Mouse (Mus musculus): Measurements from ENCODE around the gene Lfng. TPM values are rescaled to one million over a fixed set of nuclear protein-coding genes. Genes with fewer than 3 reads are reported as not detected.

The Lfng gene
- polyA plus RNA-seq, 2 experiments = 19.2 to 38.9 TPM

DNA sequence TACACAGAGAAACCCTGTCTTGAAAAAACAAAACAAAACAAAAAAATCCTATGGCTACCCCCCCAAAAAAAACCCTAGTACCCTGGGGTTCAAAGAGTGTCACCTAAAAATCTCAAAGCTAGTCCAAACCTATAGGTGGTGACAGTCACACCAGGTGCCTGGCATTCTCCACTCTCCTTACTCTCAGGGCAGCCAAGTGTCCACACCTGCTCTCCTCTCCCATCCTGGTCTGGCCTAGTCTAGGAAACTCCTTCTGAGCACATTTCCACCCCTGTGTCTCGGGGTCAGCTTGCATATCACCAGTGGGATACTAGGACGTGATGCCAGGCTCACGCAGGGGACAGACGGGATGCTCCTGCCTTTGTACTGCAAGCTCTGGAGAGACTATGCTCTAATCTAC, 32.2 kb downstream of the Lfng start:
- WGBS = 95% methylated on average over 4 of the region's 4 CpGs

DNA sequence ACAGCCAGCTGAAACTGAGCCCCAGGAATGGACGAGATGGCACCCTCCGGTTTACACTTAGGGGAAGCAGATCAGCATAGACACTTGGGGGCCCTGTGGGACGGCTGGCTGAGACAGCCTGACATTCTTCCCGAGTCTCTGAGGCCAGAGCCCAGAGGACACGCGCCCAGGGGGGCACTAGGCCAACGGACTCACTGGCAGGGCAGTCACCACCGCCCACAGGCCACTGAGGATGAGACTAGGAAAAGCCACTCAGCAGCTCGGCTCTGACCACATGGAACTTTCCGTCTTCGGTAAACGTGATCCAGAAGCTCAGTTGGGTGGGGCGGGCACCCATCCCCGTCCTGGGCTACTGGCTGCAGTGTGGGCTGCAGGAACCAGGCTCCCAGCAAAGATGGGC, 32.8 kb downstream of the Lfng start:
- 79% methylated on average over 14 of the region's 14 CpGs for WGBS
- Histone ChIP-seq H3K4me3 (replicated peaks; ENCODE audit: low read length) (no peak overlapping the region), H3K27ac (replicated peaks; ENCODE audit: low read depth, low read length) (no peak overlapping the region), H3K9me3 (ENCODE audit: control insufficient read depth, low read length) (no peaks in the 10 kb centered on the region), H3K36me3 (ENCODE audit: control insufficient read depth, insufficient read depth, low read length) (peaks cover 54% of the 10 kb centered on the region), H3K9ac (ENCODE audit: low read depth, low read length, severe bottlenecking) (no peak overlapping the region), H3K27me3 (ENCODE audit: control insufficient read depth, insufficient read depth, low read length) (no peaks in the 10 kb centered on the region), H3K4me2 (replicated peaks; ENCODE audit: low read depth, low read length, severe bottlenecking) (no peak overlapping the region), H3K4me1 (ENCODE audit: control insufficient read depth, insufficient read depth, low read length) (peaks cover 23% of the 10 kb centered on the region)
- no peak for DNase-seq (ENCODE audit: low spot score)
- TF ChIP-seq POLR2A (IDR thresholded peaks at IDR 0.05; ENCODE audit: borderline replicate concordance, extremely low read depth, insufficient read depth, insufficient read length) = no peak
- no peak for ATAC-seq (ENCODE audit: low FRiP score, low read depth)

More for the DNA sequence above, 32.2 kb downstream of the Lfng start:
- Histone ChIP-seq H3K27ac (replicated peaks; ENCODE audit: low read depth, low read length) (no peak overlapping the region), H3K9ac (ENCODE audit: low read depth, low read length, severe bottlenecking) (no peak overlapping the region), H3K27me3 (ENCODE audit: control insufficient read depth, insufficient read depth, low read length) (no peaks in the 10 kb centered on the region), H3K4me3 (replicated peaks; ENCODE audit: low read length) (no peak overlapping the region), H3K4me1 (ENCODE audit: control insufficient read depth, insufficient read depth, low read length) (peaks cover 23% of the 10 kb centered on the region), H3K36me3 (ENCODE audit: control insufficient read depth, insufficient read depth, low read length) (peaks cover 54% of the 10 kb centered on the region), H3K9me3 (ENCODE audit: control insufficient read depth, low read length) (no peaks in the 10 kb centered on the region), H3K4me2 (replicated peaks; ENCODE audit: low read depth, low read length, severe bottlenecking) (no peak overlapping the region)
- DNase-seq (ENCODE audit: low spot score) (no peak), ATAC-seq (ENCODE audit: low FRiP score, low read depth) (no peak)
- TF ChIP-seq POLR2A (IDR thresholded peaks at IDR 0.05; ENCODE audit: borderline replicate concordance, extremely low read depth, insufficient read depth, insufficient read length) = no peak

DNA sequence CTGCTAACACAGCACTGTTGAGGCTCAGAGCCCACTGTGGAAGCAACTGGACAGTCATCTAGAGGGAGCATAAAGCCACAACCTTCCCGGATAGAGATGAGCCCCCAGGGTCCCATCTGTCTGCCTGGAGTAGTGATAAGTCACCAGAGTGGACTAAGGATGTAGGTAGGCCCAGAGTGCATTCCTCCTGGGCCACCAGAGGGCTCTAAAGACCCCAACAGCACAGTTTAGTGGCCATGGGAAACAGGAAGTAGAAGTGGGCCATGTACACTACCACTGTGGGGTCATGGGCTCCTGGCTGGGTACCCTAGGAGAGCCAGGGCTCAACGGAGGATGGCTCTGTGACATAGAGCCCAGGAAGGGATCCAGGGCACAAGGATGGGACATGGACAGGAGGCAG, 33.7 kb downstream of the Lfng start:
- Histone ChIP-seq H3K9ac (ENCODE audit: low read depth, low read length, severe bottlenecking) (no peak overlapping the region), H3K4me2 (replicated peaks; ENCODE audit: low read depth, low read length, severe bottlenecking) (peak overlapping the region; percentile 42; the same call in 1 of the 2 replicates), H3K27ac (replicated peaks; ENCODE audit: low read depth, low read length) (peak overlapping the region; percentile 83), H3K9me3 (ENCODE audit: control insufficient read depth, low read length) (no peaks in the 10 kb centered on the region), H3K36me3 (ENCODE audit: control insufficient read depth, insufficient read depth, low read length) (peaks cover 54% of the 10 kb centered on the region), H3K4me3 (replicated peaks; ENCODE audit: low read length) (no peak overlapping the region), H3K27me3 (ENCODE audit: control insufficient read depth, insufficient read depth, low read length) (no peaks in the 10 kb centered on the region), H3K4me1 (ENCODE audit: control insufficient read depth, insufficient read depth, low read length) (peaks cover 23% of the 10 kb centered on the region)
- WGBS = 71% methylated on average over 2 of the region's 2 CpGs
- TF ChIP-seq POLR2A (IDR thresholded peaks at IDR 0.05; ENCODE audit: borderline replicate concordance, extremely low read depth, insufficient read depth, insufficient read length) = no peak
- ATAC-seq (ENCODE audit: low FRiP score, low read depth) (no peak), DNase-seq (ENCODE audit: low spot score) (no peak)

DNA sequence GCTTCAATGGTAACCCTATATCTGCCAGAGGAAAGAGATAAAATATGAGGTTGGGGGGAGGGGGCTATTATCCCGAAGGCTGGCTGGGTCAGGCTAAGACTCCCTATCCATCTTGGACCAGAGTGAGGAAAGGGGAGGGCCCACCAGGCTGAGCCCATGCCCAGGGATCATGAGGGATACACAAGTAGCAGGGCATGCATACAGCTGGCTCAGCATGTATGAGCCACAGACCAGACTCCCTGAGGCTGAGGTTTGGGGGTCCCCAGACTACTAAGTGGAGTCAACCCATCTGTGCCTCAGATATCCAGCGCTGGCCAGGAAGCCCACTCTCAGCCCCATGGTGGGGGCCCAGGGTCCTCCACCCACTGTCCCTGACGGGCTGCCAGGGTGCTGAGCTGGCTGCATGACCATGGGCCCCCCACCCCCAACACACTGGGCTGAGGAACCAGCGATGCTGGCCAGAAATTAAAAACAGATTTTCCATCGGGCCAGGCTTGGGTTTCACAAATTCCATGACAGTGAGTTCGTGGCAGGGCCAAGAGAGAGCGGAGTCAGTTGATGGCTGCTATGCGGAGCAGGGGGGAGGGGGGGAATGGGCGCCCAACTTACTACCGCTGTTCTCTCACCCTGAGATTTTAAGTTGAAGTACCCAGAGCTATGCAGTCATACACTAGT, 34.3 kb downstream of the Lfng start:
- Histone ChIP-seq H3K9me3 (ENCODE audit: control insufficient read depth, low read length) (no peaks in the 10 kb centered on the region), H3K36me3 (ENCODE audit: control insufficient read depth, insufficient read depth, low read length) (peaks cover 59% of the 10 kb centered on the region), H3K4me1 (ENCODE audit: control insufficient read depth, insufficient read depth, low read length) (peaks cover 26% of the 10 kb centered on the region), H3K4me3 (replicated peaks; ENCODE audit: low read length) (0 out of 2 replicates have a peak overlapping the region, but pooled peaks have one; percentile 7), H3K4me2 (replicated peaks; ENCODE audit: low read depth, low read length, severe bottlenecking) (peak overlapping the region; percentile 42), H3K27me3 (ENCODE audit: control insufficient read depth, insufficient read depth, low read length) (no peaks in the 10 kb centered on the region), H3K9ac (ENCODE audit: low read depth, low read length, severe bottlenecking) (peak overlapping the region; percentile 21; the same call in 1 of the 2 replicates), H3K27ac (replicated peaks; ENCODE audit: low read depth, low read length) (peak overlapping the region; percentile 83)
- ATAC-seq (ENCODE audit: low FRiP score, low read depth) = peak; percentile 81
- DNase-seq (ENCODE audit: low spot score) = peak; percentile 86
- 13% methylated on average over 10 of the region's 10 CpGs for WGBS
- TF ChIP-seq POLR2A (IDR thresholded peaks at IDR 0.05; ENCODE audit: borderline replicate concordance, extremely low read depth, insufficient read depth, insufficient read length) = no peak

DNA sequence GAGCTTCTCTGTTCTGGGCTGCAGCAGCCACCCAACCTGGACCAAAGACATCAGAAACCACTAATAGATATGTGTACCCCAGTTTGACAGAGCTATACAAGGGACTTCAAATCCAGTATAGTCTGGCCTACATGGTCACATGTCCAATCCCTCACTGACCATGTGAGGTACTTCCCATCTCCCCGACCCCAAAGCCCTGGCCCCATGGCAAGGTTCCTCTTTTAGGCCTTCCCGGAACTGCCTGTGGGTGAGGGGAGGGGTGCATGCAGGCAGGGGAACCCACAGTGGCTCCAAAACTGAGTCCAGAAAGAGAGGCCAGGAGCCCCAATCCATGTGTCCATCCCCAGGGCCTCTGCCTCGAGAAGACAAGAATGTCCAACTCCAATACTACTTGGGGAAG, 35.0 kb downstream of the Lfng start:
- Histone ChIP-seq H3K4me1 (ENCODE audit: control insufficient read depth, insufficient read depth, low read length) (peaks cover 33% of the 10 kb centered on the region), H3K4me3 (replicated peaks; ENCODE audit: low read length) (0 out of 2 replicates have a peak overlapping the region, but pooled peaks have one; percentile 5), H3K36me3 (ENCODE audit: control insufficient read depth, insufficient read depth, low read length) (peaks cover 64% of the 10 kb centered on the region), H3K9ac (ENCODE audit: low read depth, low read length, severe bottlenecking) (peak overlapping the region; percentile 21; the same call in 1 of the 2 replicates), H3K27me3 (ENCODE audit: control insufficient read depth, insufficient read depth, low read length) (no peaks in the 10 kb centered on the region), H3K9me3 (ENCODE audit: control insufficient read depth, low read length) (no peaks in the 10 kb centered on the region), H3K27ac (replicated peaks; ENCODE audit: low read depth, low read length) (peak overlapping the region; percentile 83), H3K4me2 (replicated peaks; ENCODE audit: low read depth, low read length, severe bottlenecking) (peak overlapping the region; percentile 42)
- DNase-seq (ENCODE audit: low spot score) (no peak), ATAC-seq (ENCODE audit: low FRiP score, low read depth) (no peak)
- no peak for TF ChIP-seq POLR2A (IDR thresholded peaks at IDR 0.05; ENCODE audit: borderline replicate concordance, extremely low read depth, insufficient read depth, insufficient read length)
- WGBS = 60% methylated on average over 3 of the region's 3 CpGs

All from limb, embryonic 14.5 days (tissue).